Mouse (Mus musculus) small intestine, adult 2 months (tissue): ENCODE results near the gene Gch1. TPM values are rescaled to one million over a fixed set of nuclear protein-coding genes. Genes with fewer than 3 reads are reported as not detected.

Experiments used
- H3K27ac ChIP-seq: fragments of 200-500 bp; 2 replicates; pipeline ENCODE4 v1.5.1; 2012; ENCODE audit warnings: low read depth, low read length, control low read depth, inconsistent platforms; ENCODE audit not compliant: insufficient read depth
- H3K27me3 ChIP-seq: fragments of 200-500 bp; 2 replicates; pipeline ENCODE4 v1.6.1; 2012; ENCODE audit warnings: mild to moderate bottlenecking, moderate library complexity, low read length, inconsistent platforms; ENCODE audit not compliant: control insufficient read depth, insufficient read depth
- H3K36me3 ChIP-seq: fragments of 200-500 bp; 2 replicates; pipeline ENCODE4 v1.6.1; 2012; ENCODE audit warnings: mild to moderate bottlenecking, low read length, control low read depth, inconsistent platforms; ENCODE audit not compliant: control insufficient read depth, insufficient read depth
- H3K4me1 ChIP-seq: fragments of 200-500 bp; 2 replicates; pipeline ENCODE4 v1.6.1; 2012; ENCODE audit warnings: low read length, inconsistent platforms, mixed read lengths; ENCODE audit not compliant: control insufficient read depth, insufficient read depth, insufficient read length
- H3K4me3 ChIP-seq: fragments of 200-500 bp; 2 replicates; pipeline ENCODE4 v1.5.1; 2012; ENCODE audit warnings: low read depth, mild to moderate bottlenecking, control low read depth, inconsistent platforms, low read length, moderate library complexity
- CTCF ChIP-seq: fragments of 200-500 bp; IDR thresholded peaks from 2 replicates; pipeline ENCODE4 v1.5.1; 2012; ENCODE audit warnings: low read depth, mild to moderate bottlenecking, control low read depth, inconsistent platforms, low read length, moderate library complexity, mixed read lengths; ENCODE audit not compliant: insufficient replicate concordance, insufficient read length; ENCODE audit errors: extremely low read depth
- POLR2A ChIP-seq: fragments of 200-500 bp; IDR thresholded peaks from 2 replicates; pipeline ENCODE4 v1.6.1; 2012; ENCODE audit warnings: low read depth, mild to moderate bottlenecking, control low read depth, inconsistent platforms, low read length, moderate library complexity
- WGBS: fragments of 180-500 bp; shearing (Covaris S2); methylation state at CpG from one replicate; pipeline ENCODE4 v1.1.7; 2018; 5-methylcytosine and 5-hydroxymethylcytosine counted together
- polyA plus RNA-seq: library from polyadenylated mRNA; depleted of rRNA; stranded (reverse); fragments of >200 nt; gene quantifications from 2 replicates; pipeline ENCODE4 v1.2.3, GENCODE M21; 2012

Gch1 gene
- polyA plus RNA-seq, 1 experiment = 35.7 TPM

GRCm38 (mm10) chr14:47188475-47188847 lies 752 bp downstream of the Gch1 start:
- WGBS = 2% methylated on average over 16 of the region's 16 CpGs
- no peak overlapping the region for H3K27ac ChIP-seq
- peak overlapping the region; percentile 74 for H3K4me3 ChIP-seq
- H3K27me3 ChIP-seq = no peaks in the 10 kb centered on the region
- H3K36me3 ChIP-seq = no peaks in the 10 kb centered on the region
- peaks cover 3% of the 10 kb centered on the region; the same call in 1 of the 2 replicates for H3K4me1 ChIP-seq
- TF ChIP-seq POLR2A (no peak), CTCF (no peak)

GRCm38 (mm10) chr14:47187666-47188360 lies 1.4 kb downstream of the Gch1 start:
- no peaks in the 10 kb centered on the region for H3K36me3 ChIP-seq
- peaks cover 3% of the 10 kb centered on the region; the same call in 1 of the 2 replicates for H3K4me1 ChIP-seq
- H3K27ac ChIP-seq = peak overlapping the region; percentile 31; the same call in 1 of the 2 replicates
- 46% methylated on average over 12 of the region's 12 CpGs for WGBS
- H3K4me3 ChIP-seq = peak overlapping the region; percentile 74
- no peaks in the 10 kb centered on the region for H3K27me3 ChIP-seq
- no peak for TF ChIP-seq POLR2A
- no peak for TF ChIP-seq CTCF

- peak overlapping the region; percentile 20; the same call in 1 of the 2 replicates for H3K4me3 ChIP-seq
- 91% methylated on average over 1 of the region's 1 CpGs for WGBS
- no peaks in the 10 kb centered on the region; the same call in 1 of the 2 replicates for H3K4me1 ChIP-seq
- no peaks in the 10 kb centered on the region for H3K36me3 ChIP-seq
- no peaks in the 10 kb centered on the region for H3K27me3 ChIP-seq
- TF ChIP-seq POLR2A (no peak), CTCF (no peak)
- no peak overlapping the region for H3K27ac ChIP-seq
These were observed 2.0 kb downstream of the Gch1 start for GRCm38 (mm10) chr14:47187261-47187660.

GRCm38 (mm10) chr14:47186561-47186960 lies 2.7 kb downstream of the Gch1 start:
- TF ChIP-seq CTCF = no peak
- no peak for TF ChIP-seq POLR2A
- no peaks in the 10 kb centered on the region for H3K27me3 ChIP-seq
- H3K27ac ChIP-seq = no peak overlapping the region
- no peaks in the 10 kb centered on the region; the same call in 1 of the 2 replicates for H3K4me1 ChIP-seq
- H3K4me3 ChIP-seq = no peak overlapping the region
- WGBS = 42% methylated on average over 2 of the region's 2 CpGs
- no peaks in the 10 kb centered on the region for H3K36me3 ChIP-seq

GRCm38 (mm10) chr14:47181497-47182290 lies 7.5 kb downstream of the Gch1 start:
- H3K36me3 ChIP-seq = no peaks in the 10 kb centered on the region
- H3K4me1 ChIP-seq = peaks cover 3% of the 10 kb centered on the region; the same call in 1 of the 2 replicates
- no peaks in the 10 kb centered on the region for H3K27me3 ChIP-seq
- WGBS = 61% methylated on average over 11 of the region's 11 CpGs
- no peak overlapping the region for H3K27ac ChIP-seq
- TF ChIP-seq CTCF (no peak), POLR2A (no peak)
- H3K4me3 ChIP-seq = no peak overlapping the region

GRCm38 (mm10) chr14:47178851-47179250 lies 10.4 kb downstream of the Gch1 start:
- Histone ChIP-seq H3K27me3 (no peaks in the 10 kb centered on the region), H3K4me3 (no peak overlapping the region), H3K27ac (no peak overlapping the region), H3K4me1 (peaks cover 3% of the 10 kb centered on the region; the same call in 1 of the 2 replicates), H3K36me3 (no peaks in the 10 kb centered on the region)
- WGBS = 94% methylated on average over 5 of the region's 5 CpGs
- no peak for TF ChIP-seq POLR2A
- TF ChIP-seq CTCF = no peak

- Histone ChIP-seq H3K4me1 (peaks cover 3% of the 10 kb centered on the region; the same call in 1 of the 2 replicates), H3K27me3 (no peaks in the 10 kb centered on the region), H3K4me3 (peak overlapping the region; percentile 1; the same call in 1 of the 2 replicates), H3K27ac (no peak overlapping the region), H3K36me3 (no peaks in the 10 kb centered on the region)
- TF ChIP-seq CTCF (no peak), POLR2A (no peak)
- WGBS = 21% methylated on average over 13 of the region's 13 CpGs
These were observed 11.3 kb downstream of the Gch1 start for GRCm38 (mm10) chr14:47177846-47178414.
